Mouse (Mus musculus): ENCODE measurements at regions not wholly inside any gene's neighbourhood (a gene's known extent, or its start where the extent isn't known, plus 50 kb on each side); places are given as distances from the start of the nearest gene placed in this dataset.

- DNase-seq (ENCODE audit: low read depth): no peak
Observed at GRCm38 (mm10) chr7:83023990-83024389, 156.9 kb downstream of the Mex3b start.

GRCm38 (mm10) chr7:83031101-83031500, 164.0 kb downstream of the Mex3b start:
- DNase-seq (ENCODE audit: low read depth): no peak

- DNase-seq (ENCODE audit: low read depth): no peak
Observed at GRCm38 (mm10) chr7:83032025-83032424, 164.9 kb downstream of the Mex3b start.

GRCm38 (mm10) chr7:83032924-83033323, 165.8 kb downstream of the Mex3b start:
- no peak for DNase-seq (ENCODE audit: low read depth)

- no peak for DNase-seq (ENCODE audit: low read depth)
Observed at GRCm38 (mm10) chr7:83035190-83035589, 168.1 kb downstream of the Mex3b start.

GRCm38 (mm10) chr7:83036397-83036796, 169.3 kb downstream of the Mex3b start:
- no peak for DNase-seq (ENCODE audit: low read depth)

- no peak for DNase-seq (ENCODE audit: low read depth)
Observed at GRCm38 (mm10) chr7:83037100-83037499, 170.0 kb downstream of the Mex3b start.

- no peak for DNase-seq (ENCODE audit: low read depth)
Observed at GRCm38 (mm10) chr7:83037714-83038113, 170.6 kb downstream of the Mex3b start.

- no peak for DNase-seq (ENCODE audit: low read depth)
Observed at GRCm38 (mm10) chr7:83043746-83044145, 176.6 kb downstream of the Mex3b start.

GRCm38 (mm10) chr7:83045266-83045665, 178.1 kb downstream of the Mex3b start:
- no peak for DNase-seq (ENCODE audit: low read depth)

- no peak for DNase-seq (ENCODE audit: low read depth)
Observed at GRCm38 (mm10) chr7:83050011-83050410, 182.9 kb downstream of the Mex3b start.

- DNase-seq (ENCODE audit: low read depth): no peak
Observed at GRCm38 (mm10) chr7:83050833-83051497, 183.8 kb downstream of the Mex3b start.

- no peak for DNase-seq (ENCODE audit: low read depth)
Observed at GRCm38 (mm10) chr7:83056101-83056935, 189.2 kb downstream of the Mex3b start.

- DNase-seq (ENCODE audit: low read depth): no peak
Observed at GRCm38 (mm10) chr7:83060318-83060717, 193.2 kb downstream of the Mex3b start.

- DNase-seq (ENCODE audit: low read depth): no peak
Observed at GRCm38 (mm10) chr7:83060733-83061132, 193.6 kb downstream of the Mex3b start.

GRCm38 (mm10) chr7:83061197-83061893, 194.2 kb downstream of the Mex3b start:
- no peak for DNase-seq (ENCODE audit: low read depth)

- no peak for DNase-seq (ENCODE audit: low read depth)
Observed at GRCm38 (mm10) chr7:83061894-83062477, 194.9 kb downstream of the Mex3b start.

GRCm38 (mm10) chr7:83063559-83063958, 196.4 kb downstream of the Mex3b start:
- DNase-seq (ENCODE audit: low read depth): no peak

GRCm38 (mm10) chr7:83065341-83065740, 198.2 kb downstream of the Mex3b start:
- no peak for DNase-seq (ENCODE audit: low read depth)

GRCm38 (mm10) chr7:83074399-83074970, 207.4 kb downstream of the Mex3b start:
- DNase-seq (ENCODE audit: low read depth): no peak

GRCm38 (mm10) chr7:83075159-83075952, 208.2 kb downstream of the Mex3b start:
- peak; percentile 14 for DNase-seq (ENCODE audit: low read depth)

Measured in c-Kit-positive CD71-positive TER-119-negative erythroid progenitor cells, embryonic 14.5 days (primary cell).